In genomic region chr12:117805576-117805975, GRCm38 (mm10) we compare ENCODE assay signal across 17 mouse cellular contexts. TPM values are rescaled to one million over a fixed set of nuclear protein-coding genes. Genes with fewer than 3 reads are reported as not detected.
DNase-seq lines count a peak whose midpoint lies in the region; ATAC-seq and TF ChIP-seq lines count a peak whose summit lies in the region.
"Had no signal": no experiment of that assay in that cellular context is flagged by ENCODE, and none has a peak within 500 bp of the region (broad histone marks: within the 10 kb centered on the region; RNA-seq: fewer than 3 reads in every experiment).

No protein-coding gene starts in this region.

- no peak overlapping the region for H3K9ac ChIP-seq in midbrain, embryonic 11.5 days (ENCODE audit: low read length)
- H3K9ac ChIP-seq in forebrain, embryonic 15.5 days (replicated peaks), result 0 out of 2 replicates have a peak overlapping the region, but pooled peaks have one; percentile 3
- no peak overlapping the region for H3K9ac ChIP-seq in midbrain, embryonic 14.5 days (replicated peaks; ENCODE audit: low read length)
- H3K9ac ChIP-seq in intestine, postnatal 0 days (ENCODE audit: low read depth, low read length), result no peak overlapping the region
- H3K9ac ChIP-seq: embryonic facial prominence, embryonic 15.5 days; heart, embryonic 13.5 days; lung, embryonic 15.5 days had no signal

- no peak for TF ChIP-seq POLR2A in olfactory bulb, adult 2 months (IDR thresholded peaks at IDR 0.05; ENCODE audit: insufficient read depth, low read depth, low read length)

- no peak overlapping the region for H3K4me3 ChIP-seq in midbrain, embryonic 10.5 days
- H3K4me3 ChIP-seq in midbrain, embryonic 11.5 days (ENCODE audit: low read depth, low read length), result no peak overlapping the region
- H3K4me3 ChIP-seq in forebrain, embryonic 15.5 days, result peak overlapping the region; percentile 8; the same call in 1 of the 2 replicates
- no peak overlapping the region for H3K4me3 ChIP-seq in midbrain, embryonic 14.5 days (replicated peaks; ENCODE audit: low read depth, low read length)
- no peak overlapping the region for H3K4me3 ChIP-seq in olfactory bulb, adult 2 months (ENCODE audit: insufficient read depth, low read depth, low read length)
- no peak overlapping the region for H3K4me3 ChIP-seq in intestine, postnatal 0 days (ENCODE audit: low read depth, low read length)
- H3K4me3 ChIP-seq: embryonic facial prominence, embryonic 15.5 days; heart, embryonic 13.5 days; lung, embryonic 15.5 days had no signal

- 83% methylated on average over 4 of the region's 4 CpGs for WGBS in midbrain, embryonic 10.5 days
- WGBS in midbrain, embryonic 11.5 days, result 82% methylated on average over 4 of the region's 4 CpGs
- WGBS in forebrain, embryonic 15.5 days, result 39% methylated on average over 4 of the region's 4 CpGs
- 78% methylated on average over 4 of the region's 4 CpGs for WGBS in midbrain, embryonic 14.5 days
- 28% methylated on average over 4 of the region's 4 CpGs for WGBS in olfactory bulb, adult 2 months
- 78% methylated on average over 4 of the region's 4 CpGs for WGBS in intestine, postnatal 0 days

- TF ChIP-seq CTCF in olfactory bulb, adult 2 months (IDR thresholded peaks at IDR 0.05; ENCODE audit: insufficient read depth, low read depth, low read length), result no peak
- no peak for TF ChIP-seq CTCF in intestine, postnatal 0 days (IDR thresholded peaks at IDR 0.05; ENCODE audit: low read depth)

- 0 out of 2 replicates have a peak overlapping the region, but pooled peaks have one; percentile 2 for H3K27ac ChIP-seq in midbrain, embryonic 10.5 days (replicated peaks)
- H3K27ac ChIP-seq in midbrain, embryonic 11.5 days (ENCODE audit: low read depth, low read length), result no peak overlapping the region
- peak overlapping the region; percentile 12; the same call in 1 of the 2 replicates for H3K27ac ChIP-seq in forebrain, embryonic 15.5 days (replicated peaks)
- H3K27ac ChIP-seq in midbrain, embryonic 14.5 days (replicated peaks; ENCODE audit: low read depth, low read length), result no peak overlapping the region
- peak overlapping the region; percentile 98 for H3K27ac ChIP-seq in olfactory bulb, adult 2 months (ENCODE audit: insufficient read depth, low read depth, low read length)
- H3K27ac ChIP-seq in intestine, postnatal 0 days (ENCODE audit: low read depth, low read length), result no peak overlapping the region
- H3K27ac ChIP-seq: embryonic facial prominence, embryonic 15.5 days; heart, embryonic 13.5 days; left cerebral cortex, adult 2 months; lung, embryonic 15.5 days had no signal

- H3K4me2 ChIP-seq in midbrain, embryonic 11.5 days, result no peak overlapping the region
- peak overlapping the region; percentile 35 for H3K4me2 ChIP-seq in forebrain, embryonic 15.5 days (replicated peaks)
- peak overlapping the region; percentile 31 for H3K4me2 ChIP-seq in midbrain, embryonic 14.5 days (ENCODE audit: low read length)
- no peak overlapping the region for H3K4me2 ChIP-seq in intestine, postnatal 0 days (replicated peaks; ENCODE audit: low read depth)
- H3K4me2 ChIP-seq: embryonic facial prominence, embryonic 15.5 days; heart, embryonic 13.5 days; lung, embryonic 15.5 days had no signal

- no peaks in the 10 kb centered on the region for H3K36me3 ChIP-seq in midbrain, embryonic 10.5 days
- no peaks in the 10 kb centered on the region for H3K36me3 ChIP-seq in midbrain, embryonic 11.5 days (ENCODE audit: control insufficient read depth, insufficient read depth, low read length)
- no peaks in the 10 kb centered on the region for H3K36me3 ChIP-seq in forebrain, embryonic 15.5 days
- H3K36me3 ChIP-seq in midbrain, embryonic 14.5 days (ENCODE audit: control insufficient read depth, insufficient read depth, low read length), result no peaks in the 10 kb centered on the region
- no peaks in the 10 kb centered on the region for H3K36me3 ChIP-seq in intestine, postnatal 0 days (ENCODE audit: control insufficient read depth, insufficient read depth)
- H3K36me3 ChIP-seq: embryonic facial prominence, embryonic 15.5 days; heart, embryonic 13.5 days; lung, embryonic 15.5 days had no signal

- H3K4me1 ChIP-seq in midbrain, embryonic 10.5 days, result peaks cover 52% of the 10 kb centered on the region
- peaks cover 36% of the 10 kb centered on the region for H3K4me1 ChIP-seq in midbrain, embryonic 11.5 days (ENCODE audit: control insufficient read depth, insufficient read depth, low read length)
- peaks cover 47% of the 10 kb centered on the region for H3K4me1 ChIP-seq in forebrain, embryonic 15.5 days
- peaks cover 42% of the 10 kb centered on the region for H3K4me1 ChIP-seq in midbrain, embryonic 14.5 days (ENCODE audit: control insufficient read depth, insufficient read depth, low read length)
- H3K4me1 ChIP-seq in olfactory bulb, adult 2 months (ENCODE audit: control insufficient read depth, insufficient read depth, low read length), result peaks cover 29% of the 10 kb centered on the region
- H3K4me1 ChIP-seq in intestine, postnatal 0 days (replicated peaks; ENCODE audit: control insufficient read depth, insufficient read depth, low read length), result no peaks in the 10 kb centered on the region
- H3K4me1 ChIP-seq: heart, embryonic 13.5 days had no signal

- H3K27me3 ChIP-seq in midbrain, embryonic 10.5 days (ENCODE audit: low read depth, poor library complexity, severe bottlenecking), result peaks cover 34% of the 10 kb centered on the region
- no peaks in the 10 kb centered on the region for H3K27me3 ChIP-seq in midbrain, embryonic 11.5 days (ENCODE audit: control insufficient read depth, insufficient read depth, low read length)
- H3K27me3 ChIP-seq in forebrain, embryonic 15.5 days, result peaks cover 5% of the 10 kb centered on the region; the same call in 1 of the 2 replicates
- H3K27me3 ChIP-seq in midbrain, embryonic 14.5 days (ENCODE audit: control insufficient read depth, insufficient read depth, low read length), result peaks cover 12% of the 10 kb centered on the region; the same call in 1 of the 2 replicates
- 0 out of 2 replicates have a peak, but pooled peaks cover 2% of the 10 kb centered on the region for H3K27me3 ChIP-seq in intestine, postnatal 0 days (replicated peaks; ENCODE audit: control insufficient read depth, insufficient read depth, low read length)

- H3K9me3 ChIP-seq in midbrain, embryonic 10.5 days (replicated peaks), result no peaks in the 10 kb centered on the region
- no peaks in the 10 kb centered on the region for H3K9me3 ChIP-seq in midbrain, embryonic 11.5 days (ENCODE audit: control insufficient read depth, low read length)
- H3K9me3 ChIP-seq in forebrain, embryonic 15.5 days, result no peaks in the 10 kb centered on the region
- no peaks in the 10 kb centered on the region for H3K9me3 ChIP-seq in midbrain, embryonic 14.5 days (ENCODE audit: control insufficient read depth, low read length)
- H3K9me3 ChIP-seq in intestine, postnatal 0 days (ENCODE audit: control insufficient read depth), result no peaks in the 10 kb centered on the region
- H3K9me3 ChIP-seq: embryonic facial prominence, embryonic 15.5 days; heart, embryonic 13.5 days; lung, embryonic 15.5 days had no signal

- no peak for DNase-seq in midbrain, embryonic 10.5 days (ENCODE audit: low spot score)
- DNase-seq in midbrain, embryonic 11.5 days (ENCODE audit: low spot score, missing footprints), result no peak
- no peak for DNase-seq in midbrain, embryonic 14.5 days
- no peak for DNase-seq in frontal cortex, postnatal 14 days (ENCODE audit: low spot score in 2 of 2)
- DNase-seq: cerebellum, adult 2 months; gastrocnemius, postnatal 36 days; kidney, adult 8-10 months; right cerebral cortex, postnatal 4 days; thymus, adult 18-20 months had no signal

- ATAC-seq in midbrain, embryonic 11.5 days (ENCODE audit: low FRiP score), result no peak
- ATAC-seq in forebrain, embryonic 15.5 days (replicated peaks), result 0 out of 2 replicates have a peak, but pooled peaks have one; percentile 5
- no peak for ATAC-seq in midbrain, embryonic 14.5 days (ENCODE audit: low FRiP score, low TSS enrichment)
- ATAC-seq in frontal cortex, adult (ENCODE audit: low TSS enrichment), result no peak
- ATAC-seq in intestine, postnatal 0 days, result no peak

RNA-seq across cellular contexts. Expression of gene Cdca7l, which starts 1.5 kb away (rescaled TPM):
- 46.2 and 55.8 TPM in 2 replicates for polyA plus RNA-seq in midbrain, embryonic 10.5 days (2016; fragmentation: Nextera tagmentation; extraction: Ambion mirVana)
- polyA plus RNA-seq in midbrain, embryonic 11.5 days (2014; fragmentation: Nextera tagmentation; extraction: Ambion mirVana), result 41.2 and 45.2 TPM in 2 replicates
- 11.6 and 13.9 TPM in 2 replicates for polyA plus RNA-seq in forebrain, embryonic 15.5 days (2015; fragmentation: Nextera tagmentation; extraction: Ambion mirVana)
- 3.3 and 7.9 TPM in 2 replicates for polyA plus RNA-seq in midbrain, embryonic 14.5 days (2014; fragmentation: Nextera tagmentation; extraction: Ambion mirVana)
- polyA plus RNA-seq in olfactory bulb, adult 2 months (2012; ENCODE audit: insufficient read depth, insufficient read length, low replicate concordance, missing spikeins), result not detected in 2 replicates
- polyA plus RNA-seq in intestine, postnatal 0 days (2015; fragmentation: Nextera tagmentation; extraction: Ambion mirVana), result 8.1 and 8.2 TPM in 2 replicates

Comparison
In these comparisons a context has a peak if more than half of its experiments do, and no peak if none do; other contexts are left out.
1. H3K27ac ChIP-seq: peak in midbrain, embryonic 10.5 days (single experiment), forebrain, embryonic 15.5 days (single experiment) and olfactory bulb, adult 2 months (single experiment); none in midbrain, embryonic 11.5 days (single experiment), midbrain, embryonic 14.5 days (single experiment) and intestine, postnatal 0 days (single experiment).
2. H3K4me2 ChIP-seq: peak in forebrain, embryonic 15.5 days (single experiment) and midbrain, embryonic 14.5 days (single experiment); none in midbrain, embryonic 11.5 days (single experiment) and intestine, postnatal 0 days (single experiment).